16 mouse cellular contexts compared by ENCODE assay signal in genomic region chr7:84246878-84247277, GRCm38 (mm10).
"Had no signal": no experiment of that assay in that cellular context is flagged by ENCODE, and none has a peak within 500 bp of the region (broad histone marks: within the 10 kb centered on the region; RNA-seq: fewer than 3 reads in every experiment).

No protein-coding gene starts in this region.

- H3K4me3 ChIP-seq: layer of hippocampus, adult 2 months; limb, embryonic 12.5 days; liver, embryonic 13.5 days; lung, embryonic 15.5 days; megakaryocyte, embryonic 14.5 days; midbrain, embryonic 12.5 days had no signal

- H3K4me1 ChIP-seq: liver, embryonic 13.5 days; megakaryocyte, embryonic 14.5 days had no signal

- H3K9me3 ChIP-seq: limb, embryonic 12.5 days; liver, embryonic 13.5 days; lung, embryonic 15.5 days; megakaryocyte, embryonic 14.5 days; midbrain, embryonic 12.5 days had no signal

- H3K4me2 ChIP-seq: limb, embryonic 12.5 days; liver, embryonic 13.5 days; lung, embryonic 15.5 days; midbrain, embryonic 12.5 days had no signal

- H3K36me3 ChIP-seq: liver, embryonic 13.5 days; lung, embryonic 15.5 days had no signal

- H3K27ac ChIP-seq: hindbrain, postnatal 0 days; layer of hippocampus, adult 2 months; limb, embryonic 12.5 days; liver, embryonic 13.5 days; macrophage; midbrain, embryonic 12.5 days had no signal

- H3K9ac ChIP-seq: limb, embryonic 12.5 days; liver, embryonic 13.5 days; liver, postnatal 0 days; lung, embryonic 15.5 days; midbrain, embryonic 12.5 days had no signal

- DNase-seq: kidney, postnatal 4 days; liver; liver, embryonic 13.5 days; liver, postnatal 0 days; lung, postnatal 14 days; right cerebral cortex, postnatal 14 days; thymus, adult 18-20 months; thymus, postnatal 14 days had no signal

- H3K27me3 ChIP-seq: limb, embryonic 12.5 days; liver, embryonic 13.5 days; lung, embryonic 15.5 days; midbrain, embryonic 12.5 days had no signal

- ATAC-seq: hindbrain, postnatal 0 days; liver, postnatal 0 days; midbrain, embryonic 16.5 days had no signal
